Mouse (Mus musculus): Measurements from ENCODE around the gene Baiap2. TPM values are rescaled to one million over a fixed set of nuclear protein-coding genes. Genes with fewer than 3 reads are reported as not detected.

The Baiap2 gene
- polyA plus RNA-seq, 1 experiment from 2014 or later: 18.2 TPM

DNA sequence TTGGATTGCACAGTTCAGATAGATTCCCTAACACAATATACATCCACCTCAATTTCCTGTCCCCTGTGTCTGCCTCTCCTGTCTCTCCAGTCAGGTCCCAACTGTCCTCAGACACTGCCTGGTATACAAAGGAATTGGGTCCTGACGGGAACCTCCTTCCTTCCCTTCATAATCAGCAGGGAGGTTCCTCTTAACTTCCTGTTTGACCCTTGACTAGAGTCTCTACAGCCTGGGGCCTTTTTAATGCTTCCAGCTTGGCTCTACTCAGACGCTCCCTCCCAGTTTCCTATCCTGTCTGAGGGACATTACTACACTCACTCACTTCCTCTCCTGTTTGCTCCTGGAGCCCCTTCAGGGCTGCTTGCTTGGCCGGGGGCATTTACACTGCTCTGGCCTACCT, 12.9 kb downstream of the Baiap2 start:
- H3K9ac ChIP-seq (ENCODE audit: low read depth, low read length): no peak overlapping the region
- no peak overlapping the region for H3K4me3 ChIP-seq (ENCODE audit: low read length)
- no peaks in the 10 kb centered on the region for H3K27me3 ChIP-seq (ENCODE audit: control insufficient read depth, insufficient read depth, low read length)
- H3K36me3 ChIP-seq (ENCODE audit: control insufficient read depth, insufficient read depth, low read length): no peaks in the 10 kb centered on the region; the same call in 1 of the 2 replicates
- peaks cover 20% of the 10 kb centered on the region for H3K4me1 ChIP-seq (ENCODE audit: control insufficient read depth, insufficient read depth, low read length)
- no peak overlapping the region for H3K27ac ChIP-seq (ENCODE audit: low read depth, low read length)
- H3K4me2 ChIP-seq (replicated peaks; ENCODE audit: low read depth, low read length): no peak overlapping the region
- no peaks in the 10 kb centered on the region for H3K9me3 ChIP-seq (ENCODE audit: control insufficient read depth, low read length)
- no peak for ATAC-seq (ENCODE audit: low FRiP score, low TSS enrichment)
- WGBS: 46% methylated on average over 3 of the region's 3 CpGs

DNA sequence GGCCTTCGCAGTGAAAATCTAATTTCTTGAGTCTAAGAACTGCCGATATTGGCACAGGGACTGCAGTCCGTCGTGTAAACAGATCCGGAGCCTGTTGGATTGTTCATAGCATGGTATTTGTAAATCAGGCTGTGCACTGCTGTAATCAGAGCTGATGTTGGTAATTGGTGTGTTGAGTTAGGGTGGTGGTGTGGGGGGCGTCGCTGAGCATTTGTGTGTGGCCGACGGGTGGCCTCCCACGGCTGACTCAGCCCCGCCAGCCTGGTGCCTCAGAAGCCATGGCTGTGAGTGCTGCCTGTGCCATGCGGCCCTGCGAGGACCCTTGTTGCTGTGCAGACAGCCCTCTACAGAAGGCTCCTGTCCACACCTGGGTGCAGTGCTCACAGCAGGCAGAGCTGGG, 14.0 kb downstream of the Baiap2 start:
- ATAC-seq (ENCODE audit: low FRiP score, low TSS enrichment): no peak
- Histone ChIP-seq H3K4me3 (ENCODE audit: low read length) (no peak overlapping the region), H3K4me2 (replicated peaks; ENCODE audit: low read depth, low read length) (no peak overlapping the region), H3K27me3 (ENCODE audit: control insufficient read depth, insufficient read depth, low read length) (no peaks in the 10 kb centered on the region), H3K9ac (ENCODE audit: low read depth, low read length) (no peak overlapping the region), H3K9me3 (ENCODE audit: control insufficient read depth, low read length) (no peaks in the 10 kb centered on the region), H3K4me1 (ENCODE audit: control insufficient read depth, insufficient read depth, low read length) (peaks cover 20% of the 10 kb centered on the region), H3K36me3 (ENCODE audit: control insufficient read depth, insufficient read depth, low read length) (peaks cover 4% of the 10 kb centered on the region; the same call in 1 of the 2 replicates), H3K27ac (ENCODE audit: low read depth, low read length) (no peak overlapping the region)
- WGBS: 62% methylated on average over 13 of the region's 13 CpGs

DNA sequence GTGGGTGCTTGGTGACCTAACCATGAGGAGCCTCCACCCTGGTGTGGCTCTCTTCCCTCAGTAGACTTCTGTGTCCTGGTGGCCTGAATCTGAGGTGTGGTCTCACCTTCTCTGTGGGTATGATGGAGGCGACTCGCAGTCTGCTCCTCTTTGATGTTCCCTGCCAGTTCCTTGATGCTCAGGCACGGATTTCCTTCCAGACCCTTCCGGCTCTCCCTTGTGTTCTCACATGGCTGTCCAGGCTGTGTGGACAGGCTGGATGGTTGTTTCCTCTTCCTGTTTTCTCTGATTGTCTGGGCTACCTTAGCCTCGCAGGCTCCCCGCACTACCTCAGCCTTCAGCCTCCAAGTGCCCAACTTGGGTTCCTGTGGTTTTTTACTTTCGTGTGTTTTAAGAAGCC, 16.3 kb downstream of the Baiap2 start:
- Histone ChIP-seq H3K9ac (ENCODE audit: low read depth, low read length) (no peak overlapping the region), H3K36me3 (ENCODE audit: control insufficient read depth, insufficient read depth, low read length) (peaks cover 4% of the 10 kb centered on the region; the same call in 1 of the 2 replicates), H3K27me3 (ENCODE audit: control insufficient read depth, insufficient read depth, low read length) (no peaks in the 10 kb centered on the region), H3K9me3 (ENCODE audit: control insufficient read depth, low read length) (no peaks in the 10 kb centered on the region), H3K4me2 (replicated peaks; ENCODE audit: low read depth, low read length) (no peak overlapping the region), H3K4me3 (ENCODE audit: low read length) (no peak overlapping the region), H3K27ac (ENCODE audit: low read depth, low read length) (no peak overlapping the region), H3K4me1 (ENCODE audit: control insufficient read depth, insufficient read depth, low read length) (peaks cover 11% of the 10 kb centered on the region; the same call in 1 of the 2 replicates)
- no peak for ATAC-seq (ENCODE audit: low FRiP score, low TSS enrichment)
- 77% methylated on average over 7 of the region's 7 CpGs for WGBS

DNA sequence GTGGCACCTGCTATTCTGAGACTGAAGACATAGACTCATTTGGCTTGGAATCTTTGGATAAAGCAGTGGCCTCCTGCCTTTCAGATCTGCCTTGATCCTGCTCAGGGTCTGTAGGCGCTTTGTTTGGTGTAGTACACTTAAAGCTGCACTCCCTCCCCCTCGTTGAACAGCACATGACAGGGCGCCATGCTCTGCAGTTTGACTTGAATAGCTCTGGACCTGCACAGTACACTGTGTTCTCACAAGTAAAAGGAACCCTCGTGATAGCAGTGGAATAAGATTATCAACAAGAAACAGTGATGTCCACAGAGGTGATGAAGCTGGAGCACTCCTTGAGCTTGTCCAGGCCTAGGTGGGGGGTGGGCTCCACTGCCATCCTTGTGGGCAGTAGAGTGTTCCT, 17.2 kb downstream of the Baiap2 start:
- WGBS: 80% methylated on average over 4 of the region's 4 CpGs
- no peaks in the 10 kb centered on the region for H3K27me3 ChIP-seq (ENCODE audit: control insufficient read depth, insufficient read depth, low read length)
- H3K9me3 ChIP-seq (ENCODE audit: control insufficient read depth, low read length): no peaks in the 10 kb centered on the region
- ATAC-seq (ENCODE audit: low FRiP score, low TSS enrichment): no peak
- peaks cover 4% of the 10 kb centered on the region; the same call in 1 of the 2 replicates for H3K36me3 ChIP-seq (ENCODE audit: control insufficient read depth, insufficient read depth, low read length)
- no peak overlapping the region for H3K9ac ChIP-seq (ENCODE audit: low read depth, low read length)
- H3K4me3 ChIP-seq (ENCODE audit: low read length): no peak overlapping the region
- H3K4me1 ChIP-seq (ENCODE audit: control insufficient read depth, insufficient read depth, low read length): peaks cover 4% of the 10 kb centered on the region; the same call in 1 of the 2 replicates
- H3K27ac ChIP-seq (ENCODE audit: low read depth, low read length): no peak overlapping the region
- no peak overlapping the region for H3K4me2 ChIP-seq (replicated peaks; ENCODE audit: low read depth, low read length)

DNA sequence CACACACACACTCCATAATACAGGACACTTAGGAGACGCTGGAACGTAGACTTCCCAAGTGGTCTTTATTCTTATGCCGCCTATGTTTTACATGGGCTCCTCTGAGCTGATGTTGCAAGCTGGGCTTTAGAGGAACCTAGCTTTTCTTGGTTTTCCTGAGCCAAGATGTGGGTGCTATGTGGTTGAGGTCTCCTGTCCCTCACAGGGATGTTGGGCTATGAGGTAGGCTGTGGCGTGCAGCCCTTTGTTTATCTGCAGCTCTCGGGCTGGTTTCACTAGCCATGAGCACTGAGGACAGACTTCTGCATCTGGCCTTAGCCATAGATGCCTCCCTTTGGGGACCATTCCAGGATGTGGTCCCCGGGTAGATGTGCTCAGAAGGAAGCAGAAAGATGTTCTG, 18.1 kb downstream of the Baiap2 start:
- Histone ChIP-seq H3K4me1 (ENCODE audit: control insufficient read depth, insufficient read depth, low read length) (peaks cover 3% of the 10 kb centered on the region; the same call in 1 of the 2 replicates), H3K9ac (ENCODE audit: low read depth, low read length) (no peak overlapping the region), H3K27me3 (ENCODE audit: control insufficient read depth, insufficient read depth, low read length) (no peaks in the 10 kb centered on the region), H3K36me3 (ENCODE audit: control insufficient read depth, insufficient read depth, low read length) (peaks cover 4% of the 10 kb centered on the region; the same call in 1 of the 2 replicates), H3K4me3 (ENCODE audit: low read length) (no peak overlapping the region), H3K27ac (ENCODE audit: low read depth, low read length) (no peak overlapping the region), H3K4me2 (replicated peaks; ENCODE audit: low read depth, low read length) (no peak overlapping the region), H3K9me3 (ENCODE audit: control insufficient read depth, low read length) (no peaks in the 10 kb centered on the region)
- no peak for ATAC-seq (ENCODE audit: low FRiP score, low TSS enrichment)
- WGBS: 96% methylated on average over 6 of the region's 6 CpGs

GRCm38 (mm10) chr11:119961511-119961910, 18.9 kb downstream of the Baiap2 start:
- Histone ChIP-seq H3K9me3 (ENCODE audit: control insufficient read depth, low read length) (no peaks in the 10 kb centered on the region), H3K4me1 (ENCODE audit: control insufficient read depth, insufficient read depth, low read length) (peaks cover 3% of the 10 kb centered on the region; the same call in 1 of the 2 replicates)
- no peak for ATAC-seq (ENCODE audit: low FRiP score, low TSS enrichment)

DNA sequence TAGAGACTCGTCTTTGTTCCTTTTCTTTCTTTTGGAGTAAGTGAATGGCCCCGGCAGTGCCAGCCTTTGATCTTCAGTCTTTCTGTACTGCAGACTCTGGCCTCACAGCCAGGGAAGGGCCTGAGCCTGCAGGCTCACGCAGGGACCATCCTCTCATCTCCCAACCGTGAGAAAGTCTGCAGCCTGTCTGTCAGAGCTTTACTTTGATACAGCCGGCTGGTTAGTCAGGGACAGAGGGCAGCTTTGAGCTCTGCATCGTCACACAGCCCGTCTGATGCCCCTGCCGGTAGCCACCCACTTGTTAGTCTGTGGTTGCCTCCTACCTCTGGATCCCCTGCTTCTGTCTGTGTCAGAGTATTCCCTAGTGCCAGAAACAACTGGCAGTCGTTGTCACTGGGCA, 22.5 kb downstream of the Baiap2 start:
- 13% methylated on average over 9 of the region's 9 CpGs for WGBS
- Histone ChIP-seq H3K9ac (ENCODE audit: low read depth, low read length) (no peak overlapping the region), H3K36me3 (ENCODE audit: control insufficient read depth, insufficient read depth, low read length) (peaks cover 4% of the 10 kb centered on the region; the same call in 1 of the 2 replicates), H3K4me1 (ENCODE audit: control insufficient read depth, insufficient read depth, low read length) (no peaks in the 10 kb centered on the region), H3K27ac (ENCODE audit: low read depth, low read length) (no peak overlapping the region), H3K4me3 (ENCODE audit: low read length) (no peak overlapping the region), H3K9me3 (ENCODE audit: control insufficient read depth, low read length) (no peaks in the 10 kb centered on the region), H3K27me3 (ENCODE audit: control insufficient read depth, insufficient read depth, low read length) (no peaks in the 10 kb centered on the region), H3K4me2 (replicated peaks; ENCODE audit: low read depth, low read length) (no peak overlapping the region)
- no peak for ATAC-seq (ENCODE audit: low FRiP score, low TSS enrichment)

More at GRCm38 (mm10) chr11:119961511-119961910, 18.9 kb downstream of the Baiap2 start:
- H3K36me3 ChIP-seq (ENCODE audit: control insufficient read depth, insufficient read depth, low read length): peaks cover 4% of the 10 kb centered on the region; the same call in 1 of the 2 replicates
- no peak overlapping the region for H3K4me2 ChIP-seq (replicated peaks; ENCODE audit: low read depth, low read length)
- 76% methylated on average over 3 of the region's 3 CpGs for WGBS
- no peaks in the 10 kb centered on the region for H3K27me3 ChIP-seq (ENCODE audit: control insufficient read depth, insufficient read depth, low read length)
- H3K9ac ChIP-seq (ENCODE audit: low read depth, low read length): no peak overlapping the region
- no peak overlapping the region for H3K4me3 ChIP-seq (ENCODE audit: low read length)
- no peak overlapping the region for H3K27ac ChIP-seq (ENCODE audit: low read depth, low read length)

- Histone ChIP-seq H3K27ac (ENCODE audit: low read depth, low read length) (no peak overlapping the region), H3K9ac (ENCODE audit: low read depth, low read length) (no peak overlapping the region), H3K4me1 (ENCODE audit: control insufficient read depth, insufficient read depth, low read length) (no peaks in the 10 kb centered on the region), H3K27me3 (ENCODE audit: control insufficient read depth, insufficient read depth, low read length) (no peaks in the 10 kb centered on the region), H3K4me3 (ENCODE audit: low read length) (no peak overlapping the region), H3K9me3 (ENCODE audit: control insufficient read depth, low read length) (no peaks in the 10 kb centered on the region), H3K36me3 (ENCODE audit: control insufficient read depth, insufficient read depth, low read length) (no peaks in the 10 kb centered on the region), H3K4me2 (replicated peaks; ENCODE audit: low read depth, low read length) (no peak overlapping the region)
- no peak for ATAC-seq (ENCODE audit: low FRiP score, low TSS enrichment)
- 85% methylated on average over 6 of the region's 6 CpGs for WGBS
Measured at GRCm38 (mm10) chr11:119966294-119966693, 23.7 kb downstream of the Baiap2 start.

DNA sequence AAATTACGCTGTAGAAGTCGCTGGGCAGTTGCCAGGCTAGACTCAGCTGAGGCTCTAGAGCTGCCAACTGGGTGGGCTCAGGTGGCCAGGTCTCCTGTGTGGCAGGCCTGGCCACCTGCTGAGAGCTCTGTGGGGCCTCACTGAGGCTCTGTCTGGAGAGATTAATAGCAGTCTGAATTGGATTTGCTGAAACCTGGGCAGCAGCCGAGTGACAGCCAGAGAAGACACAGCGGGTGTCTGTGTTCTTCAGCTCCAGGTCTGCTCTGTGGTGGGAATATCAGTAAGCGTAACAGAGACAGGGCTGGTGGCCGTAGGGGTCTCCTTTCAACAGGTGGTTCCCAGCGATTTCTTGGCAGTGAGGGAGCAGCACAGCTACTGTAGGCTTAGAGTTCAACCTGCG, 24.8 kb downstream of the Baiap2 start:
- Histone ChIP-seq H3K27ac (ENCODE audit: low read depth, low read length) (no peak overlapping the region), H3K4me1 (ENCODE audit: control insufficient read depth, insufficient read depth, low read length) (no peaks in the 10 kb centered on the region), H3K9ac (ENCODE audit: low read depth, low read length) (no peak overlapping the region), H3K4me3 (ENCODE audit: low read length) (no peak overlapping the region), H3K9me3 (ENCODE audit: control insufficient read depth, low read length) (no peaks in the 10 kb centered on the region), H3K4me2 (replicated peaks; ENCODE audit: low read depth, low read length) (no peak overlapping the region), H3K36me3 (ENCODE audit: control insufficient read depth, insufficient read depth, low read length) (no peaks in the 10 kb centered on the region), H3K27me3 (ENCODE audit: control insufficient read depth, insufficient read depth, low read length) (no peaks in the 10 kb centered on the region)
- ATAC-seq (ENCODE audit: low FRiP score, low TSS enrichment): no peak
- WGBS: 80% methylated on average over 8 of the region's 8 CpGs

All from kidney, embryonic 14.5 days (tissue).